Mouse (Mus musculus) brain, embryonic 14.5 days (tissue): ENCODE results near the gene Gm30302. TPM values are rescaled to one million over a fixed set of nuclear protein-coding genes. Genes with fewer than 3 reads are reported as not detected.
"Not testable (repeated sequence)": the region's sequence is repeated elsewhere in the genome, so short reads cannot be mapped to it uniquely, and the experiment has no call there.

Experiments used
- DNase-seq: peaks from one replicate; pipeline ENCODE4 v3.0.0-alpha.2; 2011; ENCODE audit warnings: low read depth
- CTCF ChIP-seq: fragments of 200-500 bp; IDR thresholded peaks from 2 replicates; pipeline ENCODE4 v1.5.1; 2012; ENCODE audit warnings: inconsistent platforms, mild to moderate bottlenecking, moderate library complexity, borderline replicate concordance; ENCODE audit not compliant: insufficient read depth, insufficient read length; ENCODE audit errors: extremely low read depth
- POLR2A ChIP-seq: fragments of 200-500 bp; IDR thresholded peaks from 2 replicates; pipeline ENCODE4 v1.6.1; 2012; ENCODE audit warnings: mild to moderate bottlenecking, inconsistent platforms, borderline replicate concordance; ENCODE audit not compliant: poor library complexity, insufficient read depth, insufficient read length, severe bottlenecking; ENCODE audit errors: extremely low read depth
- polyA plus RNA-seq: library from polyadenylated mRNA; depleted of rRNA; stranded (reverse); fragments of >200 nt; gene quantifications from 2 replicates; pipeline ENCODE4 v1.2.3, GENCODE M21; 2012; rRNA removed

Gm30302 gene
- not detected in 2 replicates for polyA plus RNA-seq

DNA sequence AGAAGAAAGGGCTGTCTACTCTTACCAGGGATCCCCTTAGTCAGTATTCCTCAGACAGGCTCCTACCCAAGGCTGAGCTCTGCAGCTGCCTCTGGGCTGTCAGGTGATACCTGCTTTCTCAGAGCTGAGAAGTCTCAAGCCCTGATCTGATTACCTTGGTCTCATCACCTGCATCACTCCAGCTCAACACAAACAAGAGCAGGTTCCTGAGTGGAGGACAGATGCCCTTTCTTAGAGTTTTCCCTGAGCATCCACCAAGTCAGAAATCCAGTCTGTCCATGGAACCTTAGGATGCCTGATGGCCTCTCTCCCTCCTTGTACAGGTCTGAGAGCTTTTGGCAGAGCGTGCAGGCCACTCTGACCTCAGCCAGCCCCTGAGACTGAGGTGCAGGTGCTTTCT is at the start of gene Gm30302:
TSS of gene Gm30302 (minus strand) at position 101 of the 400 bp plus-strand sequence.
- no peak for DNase-seq

DNA sequence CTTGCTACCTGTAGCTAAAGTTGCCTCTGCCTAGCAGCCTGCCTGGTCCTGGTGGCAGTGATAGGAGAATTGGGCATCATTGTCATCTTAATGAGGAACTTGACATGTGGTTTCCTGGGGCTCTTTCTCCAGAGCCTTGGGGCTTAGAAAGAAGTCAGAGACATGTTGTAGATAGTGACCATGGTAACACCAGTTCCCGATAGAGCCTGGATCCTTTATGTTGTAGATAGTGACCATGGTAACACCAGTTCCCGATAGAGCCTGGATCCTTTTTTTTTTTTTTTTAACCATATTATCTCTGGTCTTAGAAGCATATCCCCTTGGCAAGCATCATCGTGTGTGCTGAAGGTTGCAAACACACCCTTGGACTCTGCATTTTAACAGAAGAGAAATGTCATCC is 48.0 kb upstream of the Gm30302 start:
- no peak for DNase-seq
- TF ChIP-seq POLR2A, result no peak
- TF ChIP-seq CTCF, result no peak

More for the DNA sequence above, at the start of gene Gm30302:
- TF ChIP-seq POLR2A, result no peak
- TF ChIP-seq CTCF, result no peak

DNA sequence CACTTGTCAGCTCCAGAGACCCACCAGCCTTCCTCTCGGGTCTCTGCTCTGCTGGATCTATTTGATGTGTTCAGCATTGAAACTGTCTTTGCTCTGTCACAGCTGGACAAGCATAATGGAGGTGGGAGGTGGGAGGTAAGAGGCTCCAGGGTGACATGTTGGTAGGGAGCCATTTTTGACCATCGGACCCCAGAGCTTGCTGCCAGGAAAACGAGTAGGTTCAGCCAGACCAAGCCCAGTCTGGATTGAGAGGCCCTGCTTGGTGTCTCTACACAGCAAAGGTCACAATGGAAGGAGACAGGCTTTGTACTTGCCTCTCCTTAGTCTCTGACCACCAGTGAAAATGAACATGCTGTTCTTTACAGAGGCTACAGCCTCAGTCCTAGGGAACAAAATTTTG is 47.3 kb upstream of the Gm30302 start:
- TF ChIP-seq CTCF (no peak), POLR2A (no peak)
- no peak for DNase-seq

DNA sequence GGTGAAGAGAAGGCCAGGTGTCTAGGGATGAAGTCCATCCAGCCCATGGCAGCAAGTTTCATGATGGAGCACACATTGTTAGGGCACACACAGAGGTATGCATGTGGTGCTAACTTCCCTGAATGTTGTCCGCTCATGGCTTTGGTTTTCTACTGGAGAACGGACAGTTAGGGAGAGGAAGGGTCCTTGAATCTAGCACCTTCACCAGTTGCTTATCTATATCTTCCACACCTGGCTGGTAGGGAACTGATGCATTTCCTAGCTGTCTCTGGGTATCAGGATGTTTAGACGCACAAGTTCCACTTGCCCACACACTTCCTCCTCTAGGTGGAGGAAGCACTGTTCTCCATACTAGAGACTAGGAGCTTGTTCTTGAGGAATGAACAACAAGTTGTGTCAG is 46.9 kb upstream of the Gm30302 start:
- TF ChIP-seq CTCF (no peak), POLR2A (no peak)
- no peak for DNase-seq

DNA sequence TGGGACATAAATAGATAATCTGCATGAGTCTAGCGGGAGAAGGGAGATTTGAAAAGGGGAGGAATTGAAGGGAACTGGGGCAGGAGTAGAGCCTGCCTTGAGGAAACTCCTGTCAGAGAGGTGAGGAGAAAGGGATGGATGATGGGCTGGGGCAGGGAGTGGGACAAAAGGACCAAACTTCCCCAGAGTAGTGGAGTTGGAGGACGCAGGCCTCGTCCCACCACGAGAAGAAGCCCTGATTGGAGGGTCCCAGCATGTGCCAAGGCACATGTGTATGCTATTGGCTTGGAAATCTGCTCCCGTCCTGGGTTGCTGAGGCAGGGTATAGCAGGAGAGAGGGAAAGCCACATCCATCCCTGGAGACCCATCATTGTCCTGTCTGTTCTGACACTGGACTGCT is 45.3 kb upstream of the Gm30302 start:
- no peak for DNase-seq
- TF ChIP-seq CTCF, result no peak
- TF ChIP-seq POLR2A, result no peak

DNA sequence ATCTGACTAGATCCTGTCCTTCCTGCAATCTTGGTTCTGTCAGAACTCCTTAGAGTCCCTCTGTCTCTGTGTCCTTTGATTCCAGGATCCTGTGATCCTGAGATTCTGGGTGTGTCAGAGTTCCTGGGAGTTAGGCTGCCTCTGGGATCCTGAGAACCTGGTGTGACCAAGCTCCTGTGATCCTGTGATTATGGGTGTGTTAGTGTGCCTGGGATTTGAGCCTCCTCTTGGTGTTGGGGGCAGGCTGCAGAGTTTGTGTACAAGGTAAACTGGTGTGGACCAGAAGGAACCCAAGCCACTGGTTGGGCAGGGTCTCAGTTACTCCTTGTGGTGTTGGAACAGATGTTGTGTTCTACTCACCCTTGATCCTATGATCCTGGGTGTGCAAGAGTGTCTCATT is 42.4 kb upstream of the Gm30302 start:
- TF ChIP-seq CTCF, result no peak
- no peak for TF ChIP-seq POLR2A

DNA sequence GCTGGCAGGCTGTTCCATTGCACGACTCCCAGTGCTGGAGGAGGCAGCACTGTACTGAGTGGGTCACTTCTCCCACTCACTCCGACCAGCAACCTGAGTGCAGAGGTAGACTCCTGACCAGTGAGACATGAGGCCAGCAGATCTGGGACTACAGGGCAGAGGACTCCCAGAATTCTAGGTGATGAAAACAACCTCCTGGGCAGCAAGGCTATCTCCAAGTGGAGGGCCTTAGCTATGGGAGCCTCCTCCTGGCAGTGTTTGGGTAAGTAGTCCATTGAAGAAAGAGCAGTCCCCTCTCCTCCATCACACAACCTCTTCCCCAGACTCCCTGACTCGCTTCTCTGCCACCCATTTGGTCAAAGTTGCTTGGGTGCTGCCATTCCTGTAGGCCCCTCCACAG is 31.6 kb upstream of the Gm30302 start:
- DNase-seq, result no peak
- TF ChIP-seq POLR2A (no peak), CTCF (no peak)

More for the DNA sequence above, 42.4 kb upstream of the Gm30302 start:
- no peak for DNase-seq

DNA sequence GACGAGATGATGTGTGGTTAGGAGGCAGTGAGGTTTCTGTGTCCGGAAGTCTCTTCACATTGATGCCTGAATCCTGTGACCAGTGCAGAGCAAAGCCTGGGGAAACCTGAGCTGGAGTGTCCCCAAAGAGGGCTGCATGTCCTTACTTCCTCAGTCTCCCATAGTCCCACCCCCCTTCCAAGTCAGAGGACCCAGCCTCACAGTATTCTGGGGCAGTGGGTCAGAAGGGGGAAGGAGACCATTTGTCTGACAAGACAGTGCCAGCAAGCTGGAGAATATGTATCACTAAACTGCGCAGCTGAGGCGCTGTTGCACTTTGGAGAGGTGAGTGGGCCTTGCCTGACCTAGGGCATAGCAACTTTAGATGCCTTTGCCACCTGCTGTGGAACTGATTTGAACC is 26.5 kb upstream of the Gm30302 start:
- no peak for DNase-seq

DNA sequence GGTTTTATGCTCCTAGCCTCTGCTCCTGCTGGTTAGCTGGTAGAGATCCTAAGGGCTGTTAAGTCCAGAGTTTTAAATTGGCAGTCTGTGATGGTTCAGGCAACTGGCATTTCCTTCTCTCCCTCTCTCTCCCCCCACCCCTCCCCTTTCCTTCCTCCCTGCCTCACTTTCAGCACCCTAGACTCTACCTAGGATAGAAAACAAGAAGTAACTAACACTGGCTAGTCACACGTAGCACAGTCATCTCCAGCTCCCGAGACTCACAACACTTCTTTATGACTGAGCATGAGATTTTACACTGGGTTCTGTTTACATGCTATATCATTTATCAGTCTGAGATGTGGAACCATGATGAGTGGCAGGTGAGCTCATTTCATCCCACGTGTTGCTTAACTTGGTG is 16.2 kb upstream of the Gm30302 start:
- DNase-seq, result no peak
- TF ChIP-seq CTCF (no peak), POLR2A (no peak)

More for the DNA sequence above, 26.5 kb upstream of the Gm30302 start:
- TF ChIP-seq POLR2A (no peak), CTCF (no peak)

DNA sequence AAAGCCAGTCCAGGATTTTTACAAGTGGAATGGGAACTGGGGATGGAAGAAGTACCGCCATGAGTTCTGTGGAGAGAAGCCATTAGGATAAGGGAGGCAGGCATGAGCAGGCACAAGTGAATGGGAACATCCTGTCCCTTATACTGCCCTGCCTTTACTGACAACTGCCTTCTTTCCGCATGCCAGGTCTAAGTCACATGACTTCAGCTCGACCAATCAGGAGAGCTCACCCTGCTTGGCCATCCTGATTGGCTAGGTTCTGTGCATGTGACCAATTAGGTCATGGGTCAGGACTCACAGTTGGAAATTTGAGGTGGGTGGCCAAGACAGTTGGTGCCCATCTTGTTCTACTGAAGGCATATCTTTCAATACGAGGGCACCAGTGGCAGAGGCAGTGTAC is 15.6 kb upstream of the Gm30302 start:
- TF ChIP-seq POLR2A, result no peak
- no peak for TF ChIP-seq CTCF
- DNase-seq, result no peak

DNA sequence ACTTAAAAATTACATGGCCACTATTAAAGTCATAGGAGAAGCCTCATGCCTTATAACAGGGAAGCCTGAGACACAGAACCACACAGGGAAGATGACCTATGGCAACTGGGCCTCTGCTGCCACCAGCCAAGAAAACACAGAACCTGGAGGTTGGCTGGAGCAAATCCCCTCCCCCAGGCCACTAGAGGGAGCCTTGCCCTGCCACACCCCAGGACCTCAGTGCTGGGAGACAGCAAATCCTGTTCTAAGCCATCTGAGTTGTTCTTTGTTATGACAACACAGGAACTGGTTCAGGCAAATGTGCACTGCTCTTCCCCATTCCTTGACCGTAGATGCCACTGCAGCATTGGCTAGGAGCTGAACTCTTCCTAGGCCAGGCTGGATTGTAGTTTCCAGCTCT is 8.3 kb upstream of the Gm30302 start:
- no peak for TF ChIP-seq CTCF
- no peak for TF ChIP-seq POLR2A
- DNase-seq, result no peak

DNA sequence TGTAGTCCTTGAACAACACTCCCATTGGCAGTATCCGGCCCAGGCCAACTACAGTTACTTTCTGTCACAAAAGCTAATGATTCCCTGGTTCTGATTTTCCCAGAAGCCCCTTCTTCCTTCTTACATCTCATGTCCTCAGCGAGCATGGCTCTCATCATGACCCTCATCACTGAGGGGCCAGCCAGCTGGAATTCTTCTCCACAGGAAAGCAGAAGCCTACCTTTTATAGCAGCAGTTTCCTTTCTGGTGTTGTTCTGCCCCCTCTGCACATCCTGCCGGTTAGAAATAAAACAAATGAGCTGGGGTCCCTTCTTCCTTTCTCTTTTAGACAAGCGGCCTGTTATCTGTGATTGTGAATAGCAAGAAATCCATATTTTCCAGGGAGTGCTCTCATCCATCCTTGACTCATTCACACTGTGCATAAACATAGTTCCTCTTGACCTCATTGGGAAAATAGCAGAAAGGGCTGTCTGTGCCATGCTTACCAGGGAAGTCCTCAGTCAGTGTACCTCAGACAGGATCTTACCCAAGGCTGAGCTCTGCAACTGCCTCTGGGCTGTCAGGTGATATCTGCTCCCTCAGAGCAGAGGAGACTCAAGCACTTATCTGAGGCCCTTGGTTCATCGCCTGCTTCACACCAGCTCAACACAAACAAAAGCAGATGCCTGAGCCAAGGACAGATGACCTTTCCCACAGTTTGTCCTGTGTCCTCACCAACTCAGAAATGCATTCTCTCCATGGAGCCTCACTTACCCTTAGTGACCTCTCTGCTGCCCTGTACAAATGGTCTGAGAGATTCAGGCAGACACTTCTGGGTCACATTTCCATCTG is 10.0 kb downstream of the Gm30302 start:
- no peak for DNase-seq
- TF ChIP-seq POLR2A, result no peak

DNA sequence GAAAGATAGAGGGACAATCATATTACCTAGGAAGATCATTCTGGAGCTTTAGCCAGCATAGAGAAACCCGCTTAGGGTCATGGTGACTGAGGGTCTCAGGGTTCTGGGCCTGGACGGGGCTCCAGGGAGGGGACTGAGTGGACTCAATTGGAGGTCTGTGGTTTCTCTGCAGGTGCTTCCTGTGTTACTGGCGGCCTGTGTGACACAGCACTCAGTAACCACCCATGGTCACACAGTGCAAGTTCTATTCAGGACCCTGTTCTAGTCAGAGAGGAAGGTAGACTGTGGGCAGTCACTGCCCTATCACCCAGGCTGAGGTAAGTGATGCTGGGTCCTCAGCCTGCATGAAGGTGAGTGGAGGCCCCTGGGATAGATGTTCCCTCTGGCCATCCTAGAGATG is 14.9 kb downstream of the Gm30302 start:
- TF ChIP-seq CTCF, result no peak
- no peak for TF ChIP-seq POLR2A

DNA sequence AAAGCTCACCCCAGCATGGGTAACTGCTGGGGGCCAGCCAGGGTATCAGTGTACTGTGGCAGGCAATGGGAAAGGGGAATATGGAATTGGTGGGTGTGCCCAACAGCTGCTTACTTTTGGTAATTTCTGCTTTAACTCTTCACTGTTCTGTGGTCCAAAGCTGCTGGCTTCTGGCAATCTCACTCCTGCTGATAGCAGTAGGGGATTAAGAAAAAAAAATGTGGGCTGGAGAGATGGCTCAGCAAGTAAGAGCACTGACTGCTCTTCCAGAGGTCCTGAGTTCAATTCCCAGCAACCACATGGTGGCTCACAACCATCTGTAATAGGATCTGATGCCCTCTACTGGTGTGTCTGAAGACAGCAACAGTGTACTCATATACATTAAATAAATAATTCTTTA is 27.3 kb downstream of the Gm30302 start:
- not testable (repeated sequence) for DNase-seq

More for the DNA sequence above, 14.9 kb downstream of the Gm30302 start:
- no peak for DNase-seq
